Mouse (Mus musculus) brain, embryonic 14.5 days (tissue): ENCODE measurements around the gene Gzma.

Experiments used
- CTCF ChIP-seq: fragments of 200-500 bp; IDR thresholded peaks from 2 replicates; pipeline ENCODE4 v1.5.1; 2012; ENCODE audit warnings: inconsistent platforms, mild to moderate bottlenecking, moderate library complexity, borderline replicate concordance; ENCODE audit not compliant: insufficient read depth, insufficient read length; ENCODE audit errors: extremely low read depth
- POLR2A ChIP-seq: fragments of 200-500 bp; IDR thresholded peaks from 2 replicates; pipeline ENCODE4 v1.6.1; 2012; ENCODE audit warnings: mild to moderate bottlenecking, inconsistent platforms, borderline replicate concordance; ENCODE audit not compliant: poor library complexity, insufficient read depth, insufficient read length, severe bottlenecking; ENCODE audit errors: extremely low read depth

DNA sequence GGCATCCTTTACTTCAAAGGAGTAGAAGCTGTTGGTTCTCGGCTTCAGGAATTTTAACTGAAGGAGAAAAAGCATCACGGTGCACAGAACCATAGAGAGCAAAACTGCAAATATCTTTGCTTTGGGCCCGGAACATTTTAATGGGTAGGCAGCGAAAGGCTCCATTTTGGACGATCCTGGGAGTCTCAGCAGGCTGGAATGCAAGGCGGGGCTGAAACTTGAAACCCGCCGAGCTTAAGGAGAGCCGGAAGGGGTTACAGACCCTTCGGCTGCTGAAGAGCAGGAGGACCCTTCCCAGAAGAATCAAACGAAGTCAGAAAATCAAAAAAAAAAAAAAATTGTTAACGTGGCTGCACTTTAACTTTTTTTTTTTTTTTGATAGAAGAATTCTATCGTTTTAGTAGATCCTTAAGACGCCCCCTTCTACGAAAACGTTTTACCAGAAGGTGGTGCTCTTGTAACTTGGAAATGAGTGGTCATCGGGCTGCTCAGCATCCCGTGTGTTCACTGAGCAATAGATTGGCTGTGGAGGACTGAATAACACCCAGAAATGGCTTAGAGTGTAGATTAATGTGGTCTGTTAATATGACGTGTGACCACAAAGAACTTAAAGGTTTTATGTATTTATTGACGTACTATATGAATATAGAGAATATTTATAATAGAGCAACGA, 54.4 kb downstream of the Gzma start, which contains the start of gene Gpx8:
- TF ChIP-seq CTCF (peak; percentile 52; the same call in 1 of the 2 replicates), POLR2A (no peak)
